Mouse (Mus musculus): ENCODE results near the gene Zfp870. TPM values are rescaled to one million over a fixed set of nuclear protein-coding genes. Genes with fewer than 3 reads are reported as not detected.
"Not testable (repeated sequence)": the region's sequence is repeated elsewhere in the genome, so short reads cannot be mapped to it uniquely, and the experiment has no call there.

The Zfp870 gene
- polyA plus RNA-seq, 1 experiment from 2014 or later: 9.5 TPM

DNA sequence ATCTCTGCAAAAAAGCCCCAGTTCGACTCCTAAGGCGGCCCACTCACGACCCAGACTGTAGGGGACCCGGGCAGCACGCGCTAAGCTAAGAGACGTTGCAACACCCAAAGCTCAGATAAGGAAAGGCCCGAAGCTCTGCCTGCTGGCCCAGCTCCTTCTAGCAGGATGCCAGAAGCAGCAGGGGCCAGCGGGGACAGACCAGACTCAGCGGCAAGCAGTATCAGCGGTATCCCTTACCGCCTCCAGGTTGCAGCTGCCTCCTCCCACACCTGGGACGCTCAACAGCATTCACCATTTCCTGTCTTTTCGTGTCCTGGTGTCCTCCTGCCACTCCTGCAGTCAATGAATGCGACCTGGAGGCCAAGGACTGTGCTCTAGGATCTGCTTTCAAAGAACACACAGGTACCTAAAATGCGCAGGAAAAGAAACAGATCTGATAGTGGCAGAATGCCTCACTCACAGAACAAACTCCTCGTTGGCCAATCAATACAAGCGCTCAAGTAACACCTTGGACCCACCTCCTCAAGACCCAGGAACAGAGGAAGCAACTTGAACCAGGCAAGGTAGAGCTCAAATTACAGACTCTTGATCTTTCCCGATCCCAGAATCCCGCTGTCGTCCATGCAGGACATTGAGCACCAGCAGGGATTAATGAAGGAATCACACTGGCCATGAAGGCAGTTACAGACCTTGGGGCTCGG lies 13.8 kb downstream of the Zfp870 start:
- H3K9ac ChIP-seq (replicated peaks; ENCODE audit: low read depth, low read length): no peak overlapping the region
- 14% methylated on average over 22 of the region's 22 CpGs for WGBS

DNA sequence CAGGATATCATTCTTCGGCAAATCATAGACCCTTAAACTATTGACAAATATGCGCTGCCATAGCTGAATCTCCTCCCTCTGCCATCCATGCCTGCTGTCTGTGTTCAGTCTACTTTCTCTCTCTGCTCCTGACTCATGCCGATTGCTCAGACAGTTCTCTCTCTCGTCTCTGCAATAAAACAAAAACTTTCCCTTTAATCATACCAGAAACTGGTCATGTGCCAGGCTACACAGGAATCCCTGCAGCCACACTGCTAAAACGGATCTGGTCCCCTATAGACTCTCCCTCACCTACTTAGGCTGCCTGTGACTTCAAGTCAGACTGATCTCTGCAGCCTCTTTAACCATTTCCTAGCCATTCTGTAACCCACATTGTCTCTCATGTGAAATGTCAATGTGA lies 18.7 kb downstream of the Zfp870 start:
- WGBS: 74% methylated on average over 5 of the region's 5 CpGs
- H3K9me3 ChIP-seq (ENCODE audit: control insufficient read depth, low read length): no peaks in the 10 kb centered on the region
- no peaks in the 10 kb centered on the region for H3K36me3 ChIP-seq (ENCODE audit: control insufficient read depth, insufficient read depth, low read length)
- H3K9ac ChIP-seq (replicated peaks; ENCODE audit: low read depth, low read length): no peak overlapping the region
- no peaks in the 10 kb centered on the region for H3K4me1 ChIP-seq (ENCODE audit: control insufficient read depth, insufficient read depth, low read length)
- no peak for ATAC-seq (ENCODE audit: low read depth)
- no peak overlapping the region for H3K4me2 ChIP-seq (ENCODE audit: low read depth, low read length)
- H3K27me3 ChIP-seq (ENCODE audit: control insufficient read depth, insufficient read depth, low read length): no peaks in the 10 kb centered on the region
- H3K4me3 ChIP-seq (ENCODE audit: low read depth, low read length): no peak overlapping the region
- no peak overlapping the region for H3K27ac ChIP-seq (ENCODE audit: low read depth, low read length)

More for the DNA sequence above, 13.8 kb downstream of the Zfp870 start:
- no peaks in the 10 kb centered on the region for H3K27me3 ChIP-seq (ENCODE audit: control insufficient read depth, insufficient read depth, low read length)
- H3K9me3 ChIP-seq (ENCODE audit: control insufficient read depth, low read length): no peaks in the 10 kb centered on the region
- H3K4me2 ChIP-seq (ENCODE audit: low read depth, low read length): no peak overlapping the region
- H3K4me1 ChIP-seq (ENCODE audit: control insufficient read depth, insufficient read depth, low read length): no peaks in the 10 kb centered on the region
- H3K4me3 ChIP-seq (ENCODE audit: low read depth, low read length): no peak overlapping the region
- H3K27ac ChIP-seq (ENCODE audit: low read depth, low read length): no peak overlapping the region
- H3K36me3 ChIP-seq (ENCODE audit: control insufficient read depth, insufficient read depth, low read length): peaks cover 13% of the 10 kb centered on the region; the same call in 1 of the 2 replicates
- ATAC-seq (ENCODE audit: low read depth): no peak

GRCm38 (mm10) chr17:32872091-32872490 lies 19.4 kb downstream of the Zfp870 start:
- no peak overlapping the region for H3K9ac ChIP-seq (replicated peaks; ENCODE audit: low read depth, low read length)
- WGBS: 88% methylated on average over 4 of the region's 4 CpGs
- H3K9me3 ChIP-seq (ENCODE audit: control insufficient read depth, low read length): no peaks in the 10 kb centered on the region
- no peak overlapping the region for H3K27ac ChIP-seq (ENCODE audit: low read depth, low read length)
- H3K4me3 ChIP-seq (ENCODE audit: low read depth, low read length): no peak overlapping the region
- H3K4me1 ChIP-seq (ENCODE audit: control insufficient read depth, insufficient read depth, low read length): no peaks in the 10 kb centered on the region
- no peak for ATAC-seq (ENCODE audit: low read depth)
- H3K27me3 ChIP-seq (ENCODE audit: control insufficient read depth, insufficient read depth, low read length): no peaks in the 10 kb centered on the region
- no peak overlapping the region for H3K4me2 ChIP-seq (ENCODE audit: low read depth, low read length)
- no peaks in the 10 kb centered on the region for H3K36me3 ChIP-seq (ENCODE audit: control insufficient read depth, insufficient read depth, low read length)

DNA sequence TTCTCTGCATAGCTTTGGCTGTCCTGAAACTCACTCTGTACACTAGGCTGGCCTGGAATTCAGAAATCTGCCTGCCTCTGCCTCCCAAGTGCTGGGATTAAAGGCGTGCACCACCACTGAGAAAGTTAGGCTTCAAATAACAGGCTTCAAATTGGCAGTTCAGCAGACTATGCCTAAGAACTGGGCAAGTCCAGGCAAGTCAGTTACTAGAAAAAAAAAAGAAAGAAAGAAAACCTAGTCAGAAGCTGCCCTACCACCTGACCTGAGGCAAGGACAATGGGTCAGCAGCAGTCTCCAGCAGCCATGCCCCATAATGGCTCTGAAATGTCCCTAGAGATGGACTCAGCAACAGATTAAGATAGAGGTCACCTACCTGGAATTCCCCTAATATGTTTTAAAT lies 20.0 kb downstream of the Zfp870 start:
- Histone ChIP-seq H3K27ac (ENCODE audit: low read depth, low read length) (no peak overlapping the region), H3K4me2 (ENCODE audit: low read depth, low read length) (no peak overlapping the region), H3K4me1 (ENCODE audit: control insufficient read depth, insufficient read depth, low read length) (no peaks in the 10 kb centered on the region), H3K9me3 (ENCODE audit: control insufficient read depth, low read length) (no peaks in the 10 kb centered on the region), H3K9ac (replicated peaks; ENCODE audit: low read depth, low read length) (no peak overlapping the region), H3K27me3 (ENCODE audit: control insufficient read depth, insufficient read depth, low read length) (no peaks in the 10 kb centered on the region), H3K4me3 (ENCODE audit: low read depth, low read length) (no peak overlapping the region), H3K36me3 (ENCODE audit: control insufficient read depth, insufficient read depth, low read length) (no peaks in the 10 kb centered on the region)
- no peak for ATAC-seq (ENCODE audit: low read depth)
- WGBS: 89% methylated on average over 1 of the region's 1 CpGs

GRCm38 (mm10) chr17:32867266-32867665 lies 24.2 kb downstream of the Zfp870 start:
- not testable (repeated sequence) for H3K9ac ChIP-seq (replicated peaks; ENCODE audit: low read depth, low read length); H3K4me2 ChIP-seq (ENCODE audit: low read depth, low read length); H3K27ac ChIP-seq (ENCODE audit: low read depth, low read length); H3K4me1 ChIP-seq (ENCODE audit: control insufficient read depth, insufficient read depth, low read length); ATAC-seq (ENCODE audit: low read depth); H3K36me3 ChIP-seq (ENCODE audit: control insufficient read depth, insufficient read depth, low read length); H3K4me3 ChIP-seq (ENCODE audit: low read depth, low read length); H3K9me3 ChIP-seq (ENCODE audit: control insufficient read depth, low read length); H3K27me3 ChIP-seq (ENCODE audit: control insufficient read depth, insufficient read depth, low read length)
- WGBS: 64% methylated on average over 3 of the region's 7 CpGs

DNA sequence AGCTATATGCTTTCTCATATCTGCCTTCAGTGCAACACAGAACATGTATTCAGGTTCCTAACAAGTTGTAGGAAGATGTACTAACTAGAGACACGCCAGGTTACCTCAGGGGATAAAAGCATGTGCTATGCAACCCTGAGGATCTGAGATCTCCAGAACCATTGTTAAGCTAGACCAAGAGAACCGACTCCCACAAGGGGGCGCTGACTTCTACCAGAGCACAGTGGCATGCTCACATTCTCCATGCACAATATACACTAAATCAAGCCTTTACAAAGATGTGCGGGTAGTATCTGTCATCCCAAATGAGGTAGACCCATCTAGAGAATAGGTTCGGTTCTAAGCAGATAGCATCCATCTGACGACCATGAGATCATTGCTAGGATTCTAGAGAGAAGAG lies 34.7 kb downstream of the Zfp870 start:
- H3K9me3 ChIP-seq (ENCODE audit: control insufficient read depth, low read length); H3K4me2 ChIP-seq (ENCODE audit: low read depth, low read length); H3K9ac ChIP-seq (replicated peaks; ENCODE audit: low read depth, low read length); H3K4me1 ChIP-seq (ENCODE audit: control insufficient read depth, insufficient read depth, low read length); ATAC-seq (ENCODE audit: low read depth); H3K36me3 ChIP-seq (ENCODE audit: control insufficient read depth, insufficient read depth, low read length); H3K27ac ChIP-seq (ENCODE audit: low read depth, low read length); H3K4me3 ChIP-seq (ENCODE audit: low read depth, low read length); H3K27me3 ChIP-seq (ENCODE audit: control insufficient read depth, insufficient read depth, low read length): not testable (repeated sequence)
- 79% methylated on average over 2 of the region's 6 CpGs for WGBS

GRCm38 (mm10) chr17:32851581-32851980 lies 39.9 kb downstream of the Zfp870 start:
- H3K4me1 ChIP-seq (ENCODE audit: control insufficient read depth, insufficient read depth, low read length): no peaks in the 10 kb centered on the region
- H3K27ac ChIP-seq (ENCODE audit: low read depth, low read length): no peak overlapping the region
- no peaks in the 10 kb centered on the region for H3K36me3 ChIP-seq (ENCODE audit: control insufficient read depth, insufficient read depth, low read length)
- WGBS: 38% methylated on average over 7 of the region's 7 CpGs
- no peaks in the 10 kb centered on the region for H3K9me3 ChIP-seq (ENCODE audit: control insufficient read depth, low read length)
- H3K9ac ChIP-seq (replicated peaks; ENCODE audit: low read depth, low read length): no peak overlapping the region
- no peak overlapping the region for H3K4me3 ChIP-seq (ENCODE audit: low read depth, low read length)
- no peak for ATAC-seq (ENCODE audit: low read depth)
- H3K27me3 ChIP-seq (ENCODE audit: control insufficient read depth, insufficient read depth, low read length): no peaks in the 10 kb centered on the region
- no peak overlapping the region for H3K4me2 ChIP-seq (ENCODE audit: low read depth, low read length)

GRCm38 (mm10) chr17:32841388-32841787 lies 50.1 kb downstream of the Zfp870 start:
- no peak overlapping the region for H3K4me3 ChIP-seq (ENCODE audit: low read depth, low read length)
- H3K4me2 ChIP-seq (ENCODE audit: low read depth, low read length): no peak overlapping the region
- H3K27me3 ChIP-seq (ENCODE audit: control insufficient read depth, insufficient read depth, low read length): no peaks in the 10 kb centered on the region
- H3K36me3 ChIP-seq (ENCODE audit: control insufficient read depth, insufficient read depth, low read length): no peaks in the 10 kb centered on the region
- WGBS: 30% methylated on average over 2 of the region's 2 CpGs
- H3K27ac ChIP-seq (ENCODE audit: low read depth, low read length): no peak overlapping the region
- 0 out of 2 replicates have a peak, but pooled peaks cover 2% of the 10 kb centered on the region for H3K4me1 ChIP-seq (ENCODE audit: control insufficient read depth, insufficient read depth, low read length)
- ATAC-seq (ENCODE audit: low read depth): no peak
- H3K9me3 ChIP-seq (ENCODE audit: control insufficient read depth, low read length): 0 out of 2 replicates have a peak, but pooled peaks cover 3% of the 10 kb centered on the region
- no peak overlapping the region for H3K9ac ChIP-seq (replicated peaks; ENCODE audit: low read depth, low read length)

DNA sequence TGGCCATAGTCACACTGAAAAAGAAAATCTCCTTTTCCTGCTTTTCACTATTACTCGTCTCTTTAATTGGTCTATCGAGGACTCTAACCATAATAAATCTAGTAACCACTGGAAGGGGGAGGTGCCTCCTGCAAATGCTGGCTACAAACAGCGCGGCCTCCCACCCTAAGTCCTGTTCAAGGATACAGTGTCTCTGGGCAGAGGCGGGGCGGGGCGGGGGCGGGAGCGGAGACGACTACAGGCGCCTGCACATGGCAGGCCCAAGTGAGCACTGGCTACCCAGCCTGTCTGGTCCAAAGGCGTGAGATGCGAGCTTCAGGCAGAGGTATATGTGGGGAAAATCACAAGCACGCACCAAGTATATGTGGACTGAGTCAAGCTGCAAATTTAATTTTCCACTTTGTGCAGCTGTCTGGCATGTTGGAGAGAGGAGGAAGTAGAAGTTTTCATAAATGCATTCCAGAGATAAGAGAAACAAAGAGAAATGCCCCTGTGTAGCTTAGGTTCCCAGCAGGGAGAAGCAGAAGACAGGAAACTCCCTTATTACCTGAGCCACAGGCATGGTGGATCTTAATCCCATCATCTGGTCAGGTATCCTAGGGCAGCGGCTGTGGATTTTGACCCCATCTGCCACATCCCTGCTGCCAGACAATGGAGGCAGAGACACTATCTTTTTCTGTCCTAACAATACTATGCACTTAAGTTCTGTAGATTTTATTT lies 52.2 kb downstream of the Zfp870 start:
- no peak overlapping the region for H3K4me2 ChIP-seq (ENCODE audit: low read depth, low read length)

More for the DNA sequence above, 52.2 kb downstream of the Zfp870 start:
- WGBS: 44% methylated on average over 15 of the region's 15 CpGs
- Histone ChIP-seq H3K36me3 (ENCODE audit: control insufficient read depth, insufficient read depth, low read length) (no peaks in the 10 kb centered on the region), H3K27me3 (ENCODE audit: control insufficient read depth, insufficient read depth, low read length) (no peaks in the 10 kb centered on the region), H3K9ac (replicated peaks; ENCODE audit: low read depth, low read length) (no peak overlapping the region), H3K9me3 (ENCODE audit: control insufficient read depth, low read length) (0 out of 2 replicates have a peak, but pooled peaks cover 3% of the 10 kb centered on the region), H3K4me3 (ENCODE audit: low read depth, low read length) (no peak overlapping the region), H3K4me1 (ENCODE audit: control insufficient read depth, insufficient read depth, low read length) (0 out of 2 replicates have a peak, but pooled peaks cover 2% of the 10 kb centered on the region), H3K27ac (ENCODE audit: low read depth, low read length) (no peak overlapping the region)
- no peak for ATAC-seq (ENCODE audit: low read depth)
